Mouse (Mus musculus): ENCODE measurements around the gene Evi5.
A peak's percentile ranks its signal among the peaks of the same experiment; 100 is the strongest.

Evi5 gene

GRCm38 (mm10) chr5:107873330-107873729 is 1.6 kb downstream of the Evi5 start:
- DNase-seq (ENCODE audit: low spot score in 2 of 2), result no peak

- no peak for DNase-seq (ENCODE audit: low spot score in 2 of 2)
These were observed 5.2 kb downstream of the Evi5 start for GRCm38 (mm10) chr5:107869701-107870100.

- peak; percentile 69 to 70 for DNase-seq (ENCODE audit: low spot score in 2 of 2)
These were observed 5.9 kb downstream of the Evi5 start for GRCm38 (mm10) chr5:107868905-107869424.

GRCm38 (mm10) chr5:107867970-107868904 is 6.7 kb downstream of the Evi5 start:
- DNase-seq (ENCODE audit: low spot score in 2 of 2), result peak in 1 of 2 experiments; percentile 21

- no peak for DNase-seq (ENCODE audit: low spot score in 2 of 2)
These were observed 8.5 kb downstream of the Evi5 start for GRCm38 (mm10) chr5:107866127-107867126.

- no peak for DNase-seq (ENCODE audit: low spot score in 2 of 2)
These were observed 10.9 kb downstream of the Evi5 start for GRCm38 (mm10) chr5:107863971-107864370.

GRCm38 (mm10) chr5:107858963-107859362 is 15.9 kb downstream of the Evi5 start:
- no peak for DNase-seq (ENCODE audit: low spot score in 2 of 2)

GRCm38 (mm10) chr5:107855546-107855945 is 19.4 kb downstream of the Evi5 start:
- DNase-seq (ENCODE audit: low spot score in 2 of 2), result no peak

GRCm38 (mm10) chr5:107854556-107854955 is 20.4 kb downstream of the Evi5 start:
- no peak for DNase-seq (ENCODE audit: low spot score in 2 of 2)

GRCm38 (mm10) chr5:107853807-107854206 is 21.1 kb downstream of the Evi5 start:
- no peak for DNase-seq (ENCODE audit: low spot score in 2 of 2)

GRCm38 (mm10) chr5:107848964-107849363 is 25.9 kb downstream of the Evi5 start:
- no peak for DNase-seq (ENCODE audit: low spot score in 2 of 2)

GRCm38 (mm10) chr5:107847817-107848216 is 27.1 kb downstream of the Evi5 start:
- DNase-seq (ENCODE audit: low spot score in 2 of 2), result no peak

GRCm38 (mm10) chr5:107847349-107847748 is 27.6 kb downstream of the Evi5 start:
- DNase-seq (ENCODE audit: low spot score in 2 of 2), result no peak

- DNase-seq (ENCODE audit: low spot score in 2 of 2), result no peak
These were observed 34.2 kb downstream of the Evi5 start for GRCm38 (mm10) chr5:107840549-107841238.

GRCm38 (mm10) chr5:107838891-107839644 is 35.8 kb downstream of the Evi5 start:
- no peak for DNase-seq (ENCODE audit: low spot score in 2 of 2)

GRCm38 (mm10) chr5:107834287-107834686 is 40.6 kb downstream of the Evi5 start:
- no peak for DNase-seq (ENCODE audit: low spot score in 2 of 2)

GRCm38 (mm10) chr5:107831351-107831750 is 43.6 kb downstream of the Evi5 start:
- DNase-seq (ENCODE audit: low spot score in 2 of 2), result no peak

GRCm38 (mm10) chr5:107829998-107830560 is 44.8 kb downstream of the Evi5 start, which contains the start of gene Ube2d2b:
Ube2d2b (plus strand) TSS chr5:107830099.
- no peak for DNase-seq (ENCODE audit: low spot score in 2 of 2)

- no peak for DNase-seq (ENCODE audit: low spot score in 2 of 2)
These were observed 52.4 kb downstream of the Evi5 start for GRCm38 (mm10) chr5:107822521-107822920.

- DNase-seq (ENCODE audit: low spot score in 2 of 2), result no peak
These were observed 60.3 kb downstream of the Evi5 start for GRCm38 (mm10) chr5:107814651-107815050.

Data from frontal cortex, postnatal 25 days (tissue).